Mouse (Mus musculus): Measurements from ENCODE around the gene Hist2h2ab. TPM values are rescaled to one million over a fixed set of nuclear protein-coding genes. Genes with fewer than 3 reads are reported as not detected.

Hist2h2ab gene
- polyA plus RNA-seq (2012; fragmentation: generic; extraction: Trizol), result not detected

- H3K36me3 ChIP-seq (ENCODE audit: control insufficient read depth, insufficient read depth), result no peaks in the 10 kb centered on the region
- no peaks in the 10 kb centered on the region for H3K27me3 ChIP-seq (ENCODE audit: control insufficient read depth, insufficient read depth, insufficient read length)
- no peak for TF ChIP-seq USF1 (IDR thresholded peaks at IDR 0.05; ENCODE audit: low read depth)
- TF ChIP-seq POLR2A (IDR thresholded peaks at IDR 0.05; ENCODE audit: insufficient read length, low read depth), result peak; percentile 97
- TF ChIP-seq E2F4 (IDR thresholded peaks at IDR 0.05; ENCODE audit: insufficient read depth), result no peak
- no peak for TF ChIP-seq REST (IDR thresholded peaks at IDR 0.05; ENCODE audit: insufficient read depth, insufficient read length)
- no peak for TF ChIP-seq TCF12 (IDR thresholded peaks at IDR 0.05; ENCODE audit: insufficient read depth, poor library complexity, severe bottlenecking)
- peak in 1 of 3 experiments; percentile 27 for TF ChIP-seq MYOD1 (IDR thresholded peaks at IDR 0.05; ENCODE audit: control insufficient read depth in 1 of 3, insufficient read length in 2 of 3, low read depth in 2 of 3)
- no peak for TF ChIP-seq SRF (IDR thresholded peaks at IDR 0.05; ENCODE audit: control insufficient read depth, insufficient read length, low read depth)
- no peak for TF ChIP-seq CEBPB (IDR thresholded peaks at IDR 0.05; ENCODE audit: insufficient read depth, poor library complexity, severe bottlenecking)
- peak; percentile 98 for TF ChIP-seq POLR2AphosphoS2 (IDR thresholded peaks at IDR 0.05; ENCODE audit: insufficient read length, low read depth)
- TF ChIP-seq MAX (IDR thresholded peaks at IDR 0.05; ENCODE audit: low read depth), result no peak
- no peak for TF ChIP-seq TCF3 (IDR thresholded peaks at IDR 0.05; ENCODE audit: insufficient read length, low read depth)
- TF ChIP-seq MYOG (IDR thresholded peaks at IDR 0.05; ENCODE audit: control insufficient read depth in 1 of 3, insufficient read depth in 1 of 3, insufficient read length in 2 of 3, low read depth in 2 of 3), result peak in 1 of 3 experiments; percentile 23
- H3K79me2 ChIP-seq (ENCODE audit: control insufficient read depth, insufficient read depth), result no peaks in the 10 kb centered on the region
- H3K4me3 ChIP-seq, result peak within 1 kb of the TSS; percentile 47
- peak within 1 kb of the TSS; percentile 96 for H3K4me2 ChIP-seq (ENCODE audit: low read depth)
- H3ac ChIP-seq (ENCODE audit: control insufficient read depth, insufficient read length), result peak within 1 kb of the TSS; percentile 59
Measured at GRCm38 (mm10) chr3:96219661-96220130, at the start of gene Hist2h2ab, which contains the start of gene Bola1. TSS of gene Hist2h2ab (plus strand) at chr3:96219865. TSS of gene Bola1 (minus strand) at chr3:96219709.

GRCm38 (mm10) chr3:96170276-96170675, 49.4 kb upstream of the Hist2h2ab start:
- Histone ChIP-seq H3K4me3 (no peak overlapping the region), H3K36me3 (ENCODE audit: control insufficient read depth, insufficient read depth) (peaks cover 9% of the 10 kb centered on the region), H3K79me2 (ENCODE audit: control insufficient read depth, insufficient read depth) (peaks cover 35% of the 10 kb centered on the region), H3K27me3 (ENCODE audit: control insufficient read depth, insufficient read depth, insufficient read length) (no peaks in the 10 kb centered on the region), H3K4me2 (ENCODE audit: low read depth) (no peak overlapping the region), H3ac (ENCODE audit: control insufficient read depth, insufficient read length) (no peak overlapping the region)
- no peak for TF ChIP-seq POLR2A (IDR thresholded peaks at IDR 0.05; ENCODE audit: insufficient read length, low read depth)
- no peak for TF ChIP-seq POLR2AphosphoS2 (IDR thresholded peaks at IDR 0.05; ENCODE audit: insufficient read length, low read depth)
- no peak for TF ChIP-seq TCF3 (IDR thresholded peaks at IDR 0.05; ENCODE audit: insufficient read length, low read depth)
- TF ChIP-seq MYOG (IDR thresholded peaks at IDR 0.05; ENCODE audit: control insufficient read depth in 1 of 3, insufficient read depth in 1 of 3, insufficient read length in 2 of 3, low read depth in 2 of 3), result no peak
- TF ChIP-seq TCF12 (IDR thresholded peaks at IDR 0.05; ENCODE audit: insufficient read depth, poor library complexity, severe bottlenecking), result no peak
- TF ChIP-seq MAX (IDR thresholded peaks at IDR 0.05; ENCODE audit: low read depth), result no peak
- no peak for TF ChIP-seq MYOD1 (IDR thresholded peaks at IDR 0.05; ENCODE audit: control insufficient read depth in 1 of 3, insufficient read length in 2 of 3, low read depth in 2 of 3)
- no peak for TF ChIP-seq USF1 (IDR thresholded peaks at IDR 0.05; ENCODE audit: low read depth)
- no peak for TF ChIP-seq E2F4 (IDR thresholded peaks at IDR 0.05; ENCODE audit: insufficient read depth)
- TF ChIP-seq REST (IDR thresholded peaks at IDR 0.05; ENCODE audit: insufficient read depth, insufficient read length), result no peak
- no peak for TF ChIP-seq SRF (IDR thresholded peaks at IDR 0.05; ENCODE audit: control insufficient read depth, insufficient read length, low read depth)
- TF ChIP-seq CEBPB (IDR thresholded peaks at IDR 0.05; ENCODE audit: insufficient read depth, poor library complexity, severe bottlenecking), result no peak

DNA sequence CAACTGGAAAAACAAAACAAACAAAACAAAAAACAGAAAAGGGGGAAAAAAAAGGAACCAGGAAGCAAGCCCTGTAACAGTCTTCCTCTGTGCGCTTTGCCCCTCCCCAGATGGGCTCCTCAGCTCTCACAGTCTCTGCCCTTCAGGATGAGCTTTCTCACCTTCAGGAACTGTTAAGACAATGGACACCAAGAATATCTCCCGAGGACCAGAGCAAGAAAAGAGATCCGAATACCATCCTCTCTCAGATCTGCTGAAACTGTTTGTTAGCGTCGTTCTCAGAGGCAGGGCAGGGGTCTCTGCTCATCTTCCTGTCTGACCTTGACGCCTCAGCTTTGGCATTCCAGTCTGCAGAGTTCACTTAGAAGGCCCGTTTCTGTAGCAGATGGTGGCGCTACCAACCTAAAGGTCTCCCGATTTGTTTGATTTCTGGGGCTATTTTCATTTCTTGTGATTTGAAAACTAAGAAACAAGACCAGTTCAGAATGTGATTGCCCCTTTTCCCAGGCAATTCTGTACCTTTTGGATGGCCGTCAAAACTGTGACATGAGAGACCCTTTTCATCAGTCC, 48.6 kb upstream of the Hist2h2ab start:
- Histone ChIP-seq H3K4me2 (ENCODE audit: low read depth) (peak overlapping the region; percentile 73), H3K27me3 (ENCODE audit: control insufficient read depth, insufficient read depth, insufficient read length) (no peaks in the 10 kb centered on the region), H3ac (ENCODE audit: control insufficient read depth, insufficient read length) (no peak overlapping the region), H3K36me3 (ENCODE audit: control insufficient read depth, insufficient read depth) (peaks cover 15% of the 10 kb centered on the region), H3K4me3 (peak overlapping the region; percentile 94), H3K79me2 (ENCODE audit: control insufficient read depth, insufficient read depth) (peaks cover 37% of the 10 kb centered on the region)
- TF ChIP-seq POLR2A (IDR thresholded peaks at IDR 0.05; ENCODE audit: insufficient read length, low read depth), result no peak

- Histone ChIP-seq H3K79me2 (ENCODE audit: control insufficient read depth, insufficient read depth) (peaks cover 37% of the 10 kb centered on the region), H3K4me3 (peak overlapping the region; percentile 94), H3ac (ENCODE audit: control insufficient read depth, insufficient read length) (peak overlapping the region; percentile 63), H3K4me2 (ENCODE audit: low read depth) (peak overlapping the region; percentile 73), H3K27me3 (ENCODE audit: control insufficient read depth, insufficient read depth, insufficient read length) (no peaks in the 10 kb centered on the region), H3K36me3 (ENCODE audit: control insufficient read depth, insufficient read depth) (peaks cover 21% of the 10 kb centered on the region)
- TF ChIP-seq POLR2AphosphoS2 (IDR thresholded peaks at IDR 0.05; ENCODE audit: insufficient read length, low read depth) (no peak), REST (IDR thresholded peaks at IDR 0.05; ENCODE audit: insufficient read depth, insufficient read length) (no peak), TCF3 (IDR thresholded peaks at IDR 0.05; ENCODE audit: insufficient read length, low read depth) (no peak), E2F4 (IDR thresholded peaks at IDR 0.05; ENCODE audit: insufficient read depth) (no peak), CEBPB (IDR thresholded peaks at IDR 0.05; ENCODE audit: insufficient read depth, poor library complexity, severe bottlenecking) (no peak), MYOG (IDR thresholded peaks at IDR 0.05; ENCODE audit: control insufficient read depth in 1 of 3, insufficient read depth in 1 of 3, insufficient read length in 2 of 3, low read depth in 2 of 3) (no peak), POLR2A (IDR thresholded peaks at IDR 0.05; ENCODE audit: insufficient read length, low read depth) (no peak), TCF12 (IDR thresholded peaks at IDR 0.05; ENCODE audit: insufficient read depth, poor library complexity, severe bottlenecking) (no peak), SRF (IDR thresholded peaks at IDR 0.05; ENCODE audit: control insufficient read depth, insufficient read length, low read depth) (no peak), USF1 (IDR thresholded peaks at IDR 0.05; ENCODE audit: low read depth) (no peak), MYOD1 (IDR thresholded peaks at IDR 0.05; ENCODE audit: control insufficient read depth in 1 of 3, insufficient read length in 2 of 3, low read depth in 2 of 3) (no peak), MAX (IDR thresholded peaks at IDR 0.05; ENCODE audit: low read depth) (no peak)
Measured at GRCm38 (mm10) chr3:96171583-96172196, 48.0 kb upstream of the Hist2h2ab start.
